Comparison of ENCODE assay signal across 8 mouse cellular contexts in the genomic region with DNA sequence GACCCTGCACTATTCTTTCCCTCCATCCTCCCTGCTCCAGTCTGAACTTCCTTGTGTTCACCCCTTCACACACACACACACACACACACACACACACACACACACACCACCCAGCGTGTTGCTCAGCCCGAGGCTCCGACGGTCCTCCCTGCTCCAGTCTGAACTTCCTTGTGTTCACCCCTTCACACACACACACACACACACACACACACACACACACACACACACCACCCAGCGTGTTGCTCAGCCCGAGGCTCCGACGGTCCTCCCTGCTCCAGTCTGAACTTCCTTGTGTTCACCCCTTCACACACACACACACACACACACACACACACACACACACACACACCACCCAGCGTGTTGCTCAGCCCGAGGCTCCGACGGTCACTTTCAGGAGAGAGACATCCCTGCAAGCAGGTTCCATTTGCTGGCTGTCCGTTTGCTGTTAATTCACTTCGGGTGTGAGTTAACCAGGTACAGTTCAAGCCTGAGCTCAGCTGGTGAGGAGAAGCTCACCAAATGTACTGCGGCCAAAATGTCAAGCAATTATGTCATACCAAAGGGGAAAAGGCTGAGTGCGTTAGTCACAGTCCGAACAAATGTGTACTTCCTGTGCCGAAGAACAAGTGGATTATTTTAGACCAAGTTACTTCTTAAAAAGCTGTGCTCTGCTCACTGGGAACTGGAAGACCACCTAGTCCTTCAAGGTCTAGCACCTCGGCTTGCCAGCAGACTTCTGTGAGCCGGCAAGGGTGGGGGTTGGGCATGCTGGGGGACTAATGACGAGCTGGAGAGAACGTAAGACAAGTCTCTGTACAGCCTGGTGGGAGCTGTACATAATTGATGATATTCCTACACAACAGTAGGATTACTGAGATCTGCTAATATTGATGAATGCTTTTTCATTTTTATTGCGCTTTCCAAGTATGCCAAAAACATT. TPM values are rescaled to one million over a fixed set of nuclear protein-coding genes. Genes with fewer than 3 reads are reported as not detected.
DNase-seq lines count a peak whose midpoint lies in the region; ATAC-seq and TF ChIP-seq lines count a peak whose summit lies in the region.
"Not testable (repeated sequence)": the region's sequence is repeated elsewhere in the genome, so short reads cannot be mapped to it uniquely, and the experiment has no call there.
"Had no signal": no experiment of that assay in that cellular context is flagged by ENCODE, and none has a peak within 500 bp of the region (broad histone marks: within the 10 kb centered on the region; RNA-seq: fewer than 3 reads in every experiment).

No protein-coding gene starts in this region.

- WGBS in heart, embryonic 12.5 days, result 48% methylated on average over 18 of the region's 23 CpGs
- WGBS in heart, postnatal 0 days, result 43% methylated on average over 15 of the region's 23 CpGs
- WGBS in kidney, postnatal 0 days, result 40% methylated on average over 15 of the region's 23 CpGs
- 45% methylated on average over 16 of the region's 23 CpGs for WGBS in lung, embryonic 15.5 days
- WGBS in stomach, embryonic 16.5 days, result 47% methylated on average over 15 of the region's 23 CpGs

- not testable (repeated sequence) for H3K4me3 ChIP-seq in heart, embryonic 12.5 days; heart, postnatal 0 days (ENCODE audit: low read depth, low read length); kidney, postnatal 0 days (replicated peaks; ENCODE audit: low read depth, low read length); lung, embryonic 15.5 days
- 0 out of 2 replicates have a peak overlapping the region, but pooled peaks have one; percentile 8 for H3K4me3 ChIP-seq in stomach, embryonic 16.5 days (replicated peaks; ENCODE audit: low read length)

- TF ChIP-seq EP300 in heart, postnatal 0 days (IDR thresholded peaks at IDR 0.05; ENCODE audit: low read depth), result not testable (repeated sequence)

- not testable (repeated sequence) for H3K9me3 ChIP-seq in heart, embryonic 12.5 days (replicated peaks); heart, postnatal 0 days (replicated peaks; ENCODE audit: control insufficient read depth, low read length); kidney, postnatal 0 days (replicated peaks; ENCODE audit: low read length); lung, embryonic 15.5 days; stomach, embryonic 16.5 days (replicated peaks; ENCODE audit: control insufficient read depth, low read length)

- peak overlapping the region; percentile 21; the same call in 1 of the 2 replicates for H3K4me2 ChIP-seq in heart, embryonic 12.5 days
- peak overlapping the region; percentile 41; the same call in 1 of the 2 replicates for H3K4me2 ChIP-seq in heart, postnatal 0 days (ENCODE audit: low read depth, low read length)
- not testable (repeated sequence) for H3K4me2 ChIP-seq in kidney, postnatal 0 days (ENCODE audit: low read length)
- H3K4me2 ChIP-seq in lung, embryonic 15.5 days, result peak overlapping the region; percentile 11
- peak overlapping the region; percentile 24 for H3K4me2 ChIP-seq in stomach, embryonic 16.5 days (ENCODE audit: low read depth, low read length)

- ATAC-seq in heart, embryonic 12.5 days (ENCODE audit: insufficient number of reproducible peaks, low FRiP score); stomach, embryonic 16.5 days (ENCODE audit: insufficient read depth, low FRiP score): not testable (repeated sequence)
- ATAC-seq in heart, postnatal 0 days (ENCODE audit: insufficient read depth, low read depth), result peak; percentile 27; the same call in 1 of the 2 replicates
- ATAC-seq in kidney, postnatal 0 days (replicated peaks; ENCODE audit: low FRiP score, low read depth), result peak; percentile 59; the same call in 1 of the 2 replicates
- ATAC-seq in lung, embryonic 15.5 days (ENCODE audit: borderline replicate concordance, extremely low read depth, low FRiP score, low TSS enrichment), result 0 out of 2 replicates have a peak, but pooled peaks have one; percentile 35

- not testable (repeated sequence) for H3K36me3 ChIP-seq in heart, embryonic 12.5 days; heart, postnatal 0 days (replicated peaks; ENCODE audit: control insufficient read depth, insufficient read depth, low read length); kidney, postnatal 0 days (ENCODE audit: insufficient read depth, low read length); lung, embryonic 15.5 days; stomach, embryonic 16.5 days (ENCODE audit: control insufficient read depth, insufficient read depth, low read length)

- not testable (repeated sequence) for H3K27me3 ChIP-seq in heart, embryonic 12.5 days (replicated peaks); heart, postnatal 0 days (ENCODE audit: control insufficient read depth, insufficient read depth, low read length); kidney, postnatal 0 days (ENCODE audit: insufficient read depth, low read length); lung, embryonic 15.5 days; stomach, embryonic 16.5 days (ENCODE audit: control insufficient read depth, insufficient read depth, low read length)

- not testable (repeated sequence) for H3K4me1 ChIP-seq in heart, embryonic 12.5 days (replicated peaks); heart, postnatal 0 days (ENCODE audit: control insufficient read depth, insufficient read depth); kidney, postnatal 0 days (replicated peaks; ENCODE audit: insufficient read depth, low read length); lung, embryonic 15.5 days; stomach, embryonic 16.5 days (ENCODE audit: control insufficient read depth, insufficient read depth, low read length)

- H3K27ac ChIP-seq in heart, embryonic 12.5 days (ENCODE audit: poor library complexity, severe bottlenecking); heart, postnatal 0 days (ENCODE audit: low read depth); kidney, postnatal 0 days; lung, embryonic 15.5 days; stomach, embryonic 16.5 days (ENCODE audit: low read length): not testable (repeated sequence)

- not testable (repeated sequence) for H3K9ac ChIP-seq in heart, embryonic 12.5 days; heart, postnatal 0 days (replicated peaks; ENCODE audit: low read depth, low read length); kidney, postnatal 0 days (ENCODE audit: low read depth, low read length); lung, embryonic 15.5 days; stomach, embryonic 16.5 days (ENCODE audit: low read length)

- not testable (repeated sequence) for TF ChIP-seq CTCF in heart, postnatal 0 days (IDR thresholded peaks at IDR 0.05; ENCODE audit: low read depth); kidney, postnatal 0 days (IDR thresholded peaks at IDR 0.05; ENCODE audit: low read depth)

- DNase-seq in adrenal gland, postnatal 14 days, result peak; percentile 15
- peak; percentile 2 for DNase-seq in fibroblast of lung, adult 2 months (ENCODE audit: low read depth)
- peak; percentile 7 for DNase-seq in heart, postnatal 0 days (ENCODE audit: low spot score)
- peak; percentile 24 for DNase-seq in kidney, postnatal 0 days (ENCODE audit: low spot score)

RNA-seq across cellular contexts. Expression of a gene that starts 52.0 kb away (rescaled TPM):
- 24.6 and 26.5 TPM in 2 replicates for total RNA-seq in adrenal gland, postnatal 14 days (2021)
- 22.1 and 23.9 TPM in 2 replicates for polyA plus RNA-seq in heart, embryonic 12.5 days (2016; fragmentation: Nextera tagmentation; extraction: Ambion mirVana)
- total RNA-seq in heart, postnatal 0 days (2014; rRNA removed; ENCODE audit: low replicate concordance), result 18.5 and 21.1 TPM in 2 replicates
- polyA plus RNA-seq in heart, postnatal 0 days (2015; fragmentation: Nextera tagmentation; extraction: Ambion mirVana), result 8.0 and 8.2 TPM in 2 replicates
- polyA plus RNA-seq in kidney, postnatal 0 days (2015; fragmentation: Nextera tagmentation; extraction: Ambion mirVana), result 18.3 and 19.5 TPM in 2 replicates
- polyA plus RNA-seq in lung, embryonic 15.5 days (2015; fragmentation: Nextera tagmentation; extraction: Ambion mirVana), result 13.0 and 13.9 TPM in 2 replicates
- polyA plus RNA-seq in stomach, embryonic 16.5 days (2015; fragmentation: Nextera tagmentation; extraction: Ambion mirVana), result 7.2 and 8.0 TPM in 2 replicates

RNA-seq across cellular contexts. Expression of a gene that starts 56.2 kb away (rescaled TPM):
- 8.9 TPM in 2 replicates for total RNA-seq in adrenal gland, postnatal 14 days (2021)
- 35.5 and 36.6 TPM in 2 replicates for polyA plus RNA-seq in heart, embryonic 12.5 days (2016; fragmentation: Nextera tagmentation; extraction: Ambion mirVana)
- total RNA-seq in heart, postnatal 0 days (2014; rRNA removed; ENCODE audit: low replicate concordance), result 11.6 and 13.8 TPM in 2 replicates
- polyA plus RNA-seq in heart, postnatal 0 days (2015; fragmentation: Nextera tagmentation; extraction: Ambion mirVana), result 7.6 and 8.6 TPM in 2 replicates
- polyA plus RNA-seq in kidney, postnatal 0 days (2015; fragmentation: Nextera tagmentation; extraction: Ambion mirVana), result 17.4 and 18.0 TPM in 2 replicates
- 19.9 and 20.1 TPM in 2 replicates for polyA plus RNA-seq in lung, embryonic 15.5 days (2015; fragmentation: Nextera tagmentation; extraction: Ambion mirVana)
- polyA plus RNA-seq in stomach, embryonic 16.5 days (2015; fragmentation: Nextera tagmentation; extraction: Ambion mirVana), result 22.6 and 23.5 TPM in 2 replicates
- polyA plus RNA-seq: erythroblast, embryonic 14.5 days had no signal
